Mouse (Mus musculus) ZHBTc4 (cell line): ENCODE results near the gene Tmc6.

ENCODE experiments used
- DNase-seq: peaks from one replicate; pipeline ENCODE4 v3.0.0-alpha.2; 2011; ENCODE audit warnings: low read depth, low spot score

The Tmc6 gene

GRCm38 (mm10) chr11:117781199-117781821 is 688 bp downstream of the Tmc6 start:
- no peak for DNase-seq

- DNase-seq: peak; percentile 95
These were observed 1.4 kb downstream of the Tmc6 start for GRCm38 (mm10) chr11:117780582-117781111.

DNA sequence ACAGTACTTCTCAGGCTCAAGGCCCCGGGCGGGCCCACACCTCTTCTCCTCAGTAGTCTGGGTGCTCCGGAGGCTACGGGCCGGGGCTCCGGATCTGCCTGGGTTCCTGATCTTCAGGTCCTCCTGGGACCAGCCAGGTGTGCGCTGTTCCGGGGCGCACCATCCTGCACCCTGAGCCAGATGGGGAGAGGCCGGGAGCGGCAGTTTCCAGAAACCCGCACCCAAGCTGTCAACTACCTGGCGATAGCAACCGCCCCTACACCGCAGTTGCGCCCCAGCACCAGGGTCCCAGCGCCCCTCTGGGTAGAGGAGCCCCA is 1.8 kb downstream of the Tmc6 start:
- DNase-seq: peak; percentile 40

- DNase-seq: peak; percentile 46
These were observed 2.4 kb downstream of the Tmc6 start for GRCm38 (mm10) chr11:117779434-117780198.

GRCm38 (mm10) chr11:117778851-117779433 is 3.1 kb downstream of the Tmc6 start:
- DNase-seq: peak; percentile 62

- DNase-seq: no peak
These were observed 4.0 kb downstream of the Tmc6 start for GRCm38 (mm10) chr11:117778031-117778430.

GRCm38 (mm10) chr11:117777111-117777510 is 4.9 kb downstream of the Tmc6 start:
- no peak for DNase-seq

- no peak for DNase-seq
These were observed 5.8 kb downstream of the Tmc6 start for GRCm38 (mm10) chr11:117776085-117776792.

DNA sequence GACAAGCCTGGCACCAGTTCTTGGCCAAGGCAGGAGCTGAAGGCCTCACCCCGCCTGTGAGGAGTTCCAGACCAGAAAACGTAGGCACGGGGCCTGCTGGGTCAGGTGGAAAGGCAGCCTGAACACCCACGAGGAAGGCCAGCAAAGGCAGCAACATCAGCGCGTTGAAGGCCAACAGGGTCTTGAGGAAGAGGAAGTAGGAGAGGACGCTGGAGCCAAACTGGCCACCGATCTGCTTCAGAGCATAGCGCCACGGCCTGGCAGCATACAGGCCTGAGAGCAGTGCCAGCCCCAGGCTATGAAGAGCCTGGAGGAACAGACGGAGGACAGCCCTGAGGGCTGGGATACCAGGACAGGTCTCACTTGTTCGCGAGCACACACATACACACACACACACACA is 6.5 kb downstream of the Tmc6 start:
- no peak for DNase-seq

GRCm38 (mm10) chr11:117774925-117775324 is 7.1 kb downstream of the Tmc6 start:
- no peak for DNase-seq

DNA sequence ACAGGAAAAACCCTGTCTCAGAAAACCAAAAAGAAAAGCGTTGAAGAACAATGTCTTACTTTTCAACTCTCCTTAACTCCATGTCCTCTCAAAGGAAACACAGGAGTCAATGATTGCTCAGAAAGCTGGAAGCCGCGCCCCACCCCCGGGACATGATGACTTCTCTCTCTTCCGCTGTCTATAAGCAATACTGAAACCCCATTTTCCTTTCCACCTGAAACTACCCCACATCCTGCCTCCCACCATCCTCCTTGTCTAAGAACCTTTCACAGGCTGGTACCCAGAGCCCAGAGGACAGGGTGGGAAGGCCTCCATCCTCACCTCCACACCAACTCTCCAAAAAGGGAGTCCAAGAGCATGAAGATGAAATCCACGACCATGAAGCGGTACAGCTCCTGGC is 9.6 kb downstream of the Tmc6 start:
- no peak for DNase-seq

DNA sequence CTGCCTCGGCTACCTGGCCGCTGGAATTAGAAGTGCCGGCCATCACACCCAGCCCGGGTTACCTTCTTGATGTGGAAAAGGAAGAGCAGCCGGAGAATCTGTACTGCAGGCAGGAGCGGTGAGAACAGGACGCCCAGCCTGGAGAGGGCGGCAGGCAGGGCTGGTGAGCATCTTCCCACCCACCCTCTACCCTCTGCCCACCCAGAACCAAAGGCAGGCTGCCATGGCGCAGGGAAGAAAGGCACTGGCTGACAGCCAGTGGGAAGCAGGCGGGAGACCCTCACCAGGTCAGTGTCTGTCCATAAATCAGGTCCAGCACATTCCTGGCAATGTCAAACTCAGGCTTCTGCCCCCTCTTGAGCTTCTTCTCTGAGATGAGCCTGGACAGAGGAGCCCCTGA is 11.6 kb downstream of the Tmc6 start:
- no peak for DNase-seq

GRCm38 (mm10) chr11:117769683-117770047 is 12.3 kb downstream of the Tmc6 start:
- DNase-seq: no peak

GRCm38 (mm10) chr11:117768725-117769682 is 13.0 kb downstream of the Tmc6 start:
- no peak for DNase-seq

- no peak for DNase-seq
These were observed 15.7 kb downstream of the Tmc6 start for GRCm38 (mm10) chr11:117766275-117766674.

DNA sequence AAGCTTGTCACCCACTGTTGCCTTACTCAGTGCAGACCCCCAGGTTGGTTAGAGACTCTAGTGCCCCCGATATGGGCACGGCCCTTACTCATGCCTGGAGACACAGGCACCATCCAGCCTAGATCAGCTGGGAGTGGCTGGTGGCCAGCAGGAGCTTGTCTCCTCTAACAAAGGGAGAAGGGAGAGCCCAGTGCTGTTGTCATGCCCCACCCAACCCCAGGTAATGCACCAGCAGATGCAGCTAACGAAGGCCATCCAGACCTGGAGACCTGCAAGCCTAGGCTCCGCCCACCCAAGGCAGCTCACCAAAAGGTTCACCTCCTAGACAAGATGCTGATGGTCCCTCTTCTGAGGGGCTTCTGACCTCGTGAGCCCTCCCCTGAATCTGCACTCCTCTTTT is 16.6 kb downstream of the Tmc6 start:
- no peak for DNase-seq

DNA sequence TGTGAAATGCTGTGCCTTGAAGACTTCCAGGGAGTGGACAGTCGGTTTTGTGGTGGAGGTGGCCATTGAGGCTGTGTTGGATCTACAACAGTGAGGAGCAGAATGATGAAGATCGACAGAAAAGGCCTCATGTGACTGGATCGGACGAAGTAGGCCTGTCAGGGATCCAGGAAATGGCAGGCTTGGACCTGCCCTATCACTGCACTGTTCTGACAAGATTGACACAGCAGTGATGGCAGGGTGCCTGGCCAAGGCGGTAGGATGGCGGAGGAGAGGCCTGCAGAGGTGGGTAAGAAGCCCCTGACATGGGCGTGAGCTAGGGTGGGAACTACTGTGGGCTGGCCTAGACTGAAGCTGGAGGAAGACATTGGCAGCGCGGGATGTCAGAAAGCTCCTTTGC is 17.7 kb downstream of the Tmc6 start:
- no peak for DNase-seq

- peak; percentile 49 for DNase-seq
These were observed 19.8 kb downstream of the Tmc6 start for GRCm38 (mm10) chr11:117762246-117762645.

GRCm38 (mm10) chr11:117761801-117762200 is 20.2 kb downstream of the Tmc6 start:
- DNase-seq: no peak

DNA sequence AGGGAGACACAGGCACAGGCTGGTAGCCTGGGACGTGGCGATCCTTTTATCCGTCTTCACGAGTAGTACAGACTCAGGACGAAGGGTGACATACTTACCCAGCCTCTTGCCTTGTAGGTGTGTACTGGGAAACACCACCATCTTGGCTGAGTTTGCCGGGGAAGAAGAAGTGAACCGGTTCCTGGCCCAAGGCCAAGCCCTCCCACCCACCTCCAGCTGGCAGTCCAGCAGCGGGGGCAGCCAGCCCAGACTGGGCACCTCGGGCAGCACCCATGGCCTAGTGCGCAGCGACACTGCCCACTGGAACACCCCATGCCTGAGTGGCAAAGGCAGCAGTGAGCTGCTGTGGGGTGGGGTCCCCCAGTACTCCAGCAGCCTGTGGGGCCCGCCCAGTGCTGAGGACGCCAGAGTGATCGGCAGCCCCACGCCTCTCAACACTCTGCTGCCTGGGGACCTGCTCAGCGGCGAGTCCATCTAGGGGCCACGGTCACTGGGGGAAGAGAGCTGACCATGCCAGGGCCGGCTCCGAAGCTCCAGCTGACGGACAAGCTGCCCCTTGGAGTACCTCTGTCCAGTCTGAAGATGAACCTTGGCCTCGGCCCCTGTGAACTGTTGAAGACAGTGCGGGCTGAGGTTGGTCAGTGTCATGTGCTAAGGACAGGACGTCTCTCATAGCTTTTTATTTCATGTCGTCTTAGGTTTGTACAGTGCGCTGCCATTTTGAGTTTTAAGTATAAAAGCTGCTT is 21.5 kb downstream of the Tmc6 start:
- peak; percentile 35 for DNase-seq
